Mouse (Mus musculus) kidney, adult 2 months (tissue): ENCODE measurements around the gene Purb.

Source experiments
- CTCF ChIP-seq: fragments of 200-500 bp; conservative IDR thresholded peaks from 2 replicates; pipeline ENCODE4 v1.5.1; 2011; ENCODE audit warnings: low read depth, mild to moderate bottlenecking, control low read depth, low read length, moderate library complexity, mixed read lengths; ENCODE audit not compliant: insufficient read depth, insufficient read length
- POLR2A ChIP-seq: fragments of 200-500 bp; IDR thresholded peaks from one replicate; pipeline ENCODE4 v1.6.1; 2011; ENCODE audit warnings: low read depth, low read length, control low read depth

DNA sequence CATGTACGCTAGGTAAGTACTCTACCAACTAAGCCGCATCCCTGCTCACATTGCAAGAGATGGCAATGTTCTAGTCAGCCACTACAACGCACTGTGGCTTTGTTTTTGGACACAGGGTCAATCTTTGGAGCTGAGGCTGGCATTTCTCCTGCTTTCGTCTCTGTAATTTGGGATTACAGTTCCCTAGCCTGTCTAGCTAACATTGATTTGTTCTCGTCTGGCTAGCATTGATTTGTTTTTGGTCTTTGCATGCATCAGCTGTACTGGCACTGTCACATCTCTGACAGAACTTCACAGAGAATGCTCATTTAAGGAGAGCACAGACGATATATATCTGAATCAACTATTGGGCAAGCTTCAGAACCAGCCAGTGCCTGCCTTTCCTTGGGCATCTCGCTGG, 45.5 kb downstream of the Purb start:
- TF ChIP-seq POLR2A (no peak), CTCF (no peak)
